ENCODE assay signal across 8 mouse cellular contexts in the genomic region with DNA sequence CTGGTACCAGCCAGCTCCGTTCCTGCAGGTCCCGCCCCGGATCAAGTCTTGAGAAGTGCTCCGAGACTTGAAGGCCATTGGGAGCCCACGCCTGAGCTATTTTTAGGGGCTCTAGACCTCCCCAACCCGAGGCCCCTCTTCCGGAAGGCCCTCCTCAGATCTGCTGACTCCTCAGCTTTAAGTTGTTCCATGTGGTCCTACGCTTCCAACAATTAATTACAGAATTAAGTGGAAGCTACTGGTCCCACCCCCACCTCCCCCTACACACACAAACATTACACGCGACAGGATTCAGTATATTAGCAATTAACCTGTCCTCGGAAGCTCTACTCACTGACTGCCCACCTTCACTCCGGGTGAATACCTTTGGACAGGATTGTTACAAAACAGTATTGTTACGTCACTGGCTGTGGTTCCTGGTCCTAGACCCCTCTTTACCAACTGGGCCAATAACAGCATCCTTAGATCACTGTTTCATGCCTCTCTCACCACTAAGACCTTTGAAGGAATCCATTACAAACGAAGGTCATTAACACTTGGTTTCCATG. TPM values are rescaled to one million over a fixed set of nuclear protein-coding genes. Genes with fewer than 3 reads are reported as not detected.
DNase-seq lines count a peak whose midpoint lies in the region; ATAC-seq and TF ChIP-seq lines count a peak whose summit lies in the region.

No protein-coding gene starts in this region.

- no peak; the same call in 1 of the 2 replicates for ATAC-seq in heart, embryonic 12.5 days (ENCODE audit: insufficient number of reproducible peaks, low FRiP score)
- no peak for ATAC-seq in heart, postnatal 0 days (ENCODE audit: insufficient read depth, low read depth)

- TF ChIP-seq CTCF in heart, postnatal 0 days (IDR thresholded peaks at IDR 0.05; ENCODE audit: low read depth), result no peak

- no peaks in the 10 kb centered on the region for H3K36me3 ChIP-seq in heart, embryonic 12.5 days
- no peaks in the 10 kb centered on the region for H3K36me3 ChIP-seq in ES-E14 (ENCODE audit: control insufficient read depth, insufficient read depth, low read length, poor library complexity, severe bottlenecking)
- no peaks in the 10 kb centered on the region for H3K36me3 ChIP-seq in heart, postnatal 0 days (replicated peaks; ENCODE audit: control insufficient read depth, insufficient read depth, low read length)
- no peaks in the 10 kb centered on the region for H3K36me3 ChIP-seq in midbrain, embryonic 10.5 days

- DNase-seq in heart, postnatal 4 days, result no peak
- DNase-seq in ES-E14 (ENCODE audit: low read depth, low spot score), result no peak
- no peak for DNase-seq in heart, postnatal 0 days (ENCODE audit: low spot score)
- DNase-seq in midbrain, embryonic 10.5 days (ENCODE audit: low spot score), result no peak
- DNase-seq in left cerebral cortex, adult 18-20 months (ENCODE audit: low spot score in 2 of 2), result no peak
- no peak for DNase-seq in frontal cortex, postnatal 14 days (ENCODE audit: low spot score in 2 of 2)
- no peak for DNase-seq in adrenal gland, postnatal 25 days

- H3K27ac ChIP-seq in heart, embryonic 12.5 days (ENCODE audit: poor library complexity, severe bottlenecking), result peak overlapping the region; percentile 93
- no peak overlapping the region for H3K27ac ChIP-seq in ES-E14 (ENCODE audit: insufficient read depth, low read depth, low read length, poor library complexity, severe bottlenecking)
- H3K27ac ChIP-seq in heart, postnatal 0 days (ENCODE audit: low read depth), result peak overlapping the region; percentile 83
- H3K27ac ChIP-seq in midbrain, embryonic 10.5 days (replicated peaks), result peak overlapping the region; percentile 89

- H3K27me3 ChIP-seq in heart, embryonic 12.5 days (replicated peaks), result no peaks in the 10 kb centered on the region
- no peaks in the 10 kb centered on the region for H3K27me3 ChIP-seq in heart, postnatal 0 days (ENCODE audit: control insufficient read depth, insufficient read depth, low read length)
- H3K27me3 ChIP-seq in midbrain, embryonic 10.5 days (ENCODE audit: low read depth, poor library complexity, severe bottlenecking), result peaks cover 9% of the 10 kb centered on the region; the same call in 1 of the 2 replicates

- H3K4me2 ChIP-seq in heart, embryonic 12.5 days, result peak overlapping the region; percentile 69
- H3K4me2 ChIP-seq in heart, postnatal 0 days (ENCODE audit: low read depth, low read length), result peak overlapping the region; percentile 62

- H3K4me3 ChIP-seq in heart, embryonic 12.5 days, result peak overlapping the region; percentile 71
- peak overlapping the region; percentile 73 to 91 for H3K4me3 ChIP-seq in ES-E14 (ENCODE audit: insufficient read depth in 1 of 2, low read depth in 1 of 2, low read length in 2 of 2, poor library complexity in 1 of 2, severe bottlenecking in 1 of 2)
- H3K4me3 ChIP-seq in heart, postnatal 0 days (ENCODE audit: low read depth, low read length), result peak overlapping the region; percentile 62
- H3K4me3 ChIP-seq in midbrain, embryonic 10.5 days, result peak overlapping the region; percentile 65

- TF ChIP-seq EP300 in heart, postnatal 0 days (IDR thresholded peaks at IDR 0.05; ENCODE audit: low read depth), result no peak

- WGBS in heart, embryonic 12.5 days, result 31% methylated on average over 14 of the region's 14 CpGs
- WGBS in heart, postnatal 0 days, result 31% methylated on average over 14 of the region's 14 CpGs
- WGBS in midbrain, embryonic 10.5 days, result 31% methylated on average over 14 of the region's 14 CpGs

- H3K9me3 ChIP-seq in heart, embryonic 12.5 days (replicated peaks), result peaks cover 4% of the 10 kb centered on the region; the same call in 1 of the 2 replicates
- no peaks in the 10 kb centered on the region for H3K9me3 ChIP-seq in ES-E14 (ENCODE audit: control insufficient read depth, insufficient read depth, low read depth, low read length)
- H3K9me3 ChIP-seq in heart, postnatal 0 days (replicated peaks; ENCODE audit: control insufficient read depth, low read length), result no peaks in the 10 kb centered on the region
- peaks cover 7% of the 10 kb centered on the region; the same call in 1 of the 2 replicates for H3K9me3 ChIP-seq in midbrain, embryonic 10.5 days (replicated peaks)

- H3K4me1 ChIP-seq in heart, embryonic 12.5 days (replicated peaks), result no peaks in the 10 kb centered on the region
- H3K4me1 ChIP-seq in ES-E14 (ENCODE audit: control insufficient read depth in 2 of 2, insufficient read depth in 2 of 2, low read length in 2 of 2, poor library complexity in 1 of 2), result no peaks in the 10 kb centered on the region
- H3K4me1 ChIP-seq in heart, postnatal 0 days (ENCODE audit: control insufficient read depth, insufficient read depth), result no peaks in the 10 kb centered on the region
- peaks cover 8% of the 10 kb centered on the region for H3K4me1 ChIP-seq in midbrain, embryonic 10.5 days

- in situ Hi-C loops in ES-E14 (cut with MboI; ENCODE audit: low sequenced_read_pairs in 2 of 2, unreplicated experiment in 2 of 2), result no loop called here

- peak overlapping the region; percentile 82 for H3K9ac ChIP-seq in heart, embryonic 12.5 days
- peak overlapping the region; percentile 49; the same call in 1 of the 2 replicates for H3K9ac ChIP-seq in ES-E14 (ENCODE audit: insufficient read depth, low read depth, low read length, poor library complexity, severe bottlenecking)
- H3K9ac ChIP-seq in heart, postnatal 0 days (replicated peaks; ENCODE audit: low read depth, low read length), result peak overlapping the region; percentile 67

TF ChIP-seq in ES-E14, 5 proteins besides CTCF, POLR2A, EP300 and RAD21:
- TF ChIP-seq MAFK (IDR thresholded peaks at IDR 0.05; ENCODE audit: insufficient read depth, low read depth, low read length) (peak; percentile 47; the same call in 1 of the 2 replicates), HCFC1 (IDR thresholded peaks at IDR 0.05; ENCODE audit: borderline replicate concordance, insufficient read depth, low read length) (no peak)
TF ChIP-seq in ES-E14: peak in this region for 1.

RNA-seq across cellular contexts. Expression of a gene that starts 0.4 kb away (rescaled TPM):
- 162 and 167 TPM in 2 replicates for polyA plus RNA-seq in heart, embryonic 12.5 days (2016; fragmentation: Nextera tagmentation; extraction: Ambion mirVana)
- 10 to 100 TPM; 28.8 to 30.8 TPM for total RNA-seq in heart, postnatal 4 days (2021)
- total RNA-seq in ES-E14 (2012; rRNA removed), result 18.3 and 23.4 TPM in 2 replicates
- 70.6 and 79.8 TPM in 2 replicates for total RNA-seq in heart, postnatal 0 days (2014; rRNA removed; ENCODE audit: low replicate concordance)
- 74.1 and 76.7 TPM in 2 replicates for polyA plus RNA-seq in heart, postnatal 0 days (2015; fragmentation: Nextera tagmentation; extraction: Ambion mirVana)
- 58.6 and 68.9 TPM in 2 replicates for polyA plus RNA-seq in midbrain, embryonic 10.5 days (2016; fragmentation: Nextera tagmentation; extraction: Ambion mirVana)
- total RNA-seq in left cerebral cortex, adult 18-20 months (2021), result 10 to 100 TPM; 39.1 to 43.7 TPM
- total RNA-seq in adrenal gland, postnatal 25 days (2021), result 13.6 and 14.6 TPM in 2 replicates
